Mouse (Mus musculus): ENCODE data around the gene Col9a2. TPM values are rescaled to one million over a fixed set of nuclear protein-coding genes. Genes with fewer than 3 reads are reported as not detected.

Gene Col9a2
- polyA plus RNA-seq (2014; fragmentation: Nextera tagmentation; extraction: Ambion mirVana), result 3.8 and 4.6 TPM in 2 replicates

DNA sequence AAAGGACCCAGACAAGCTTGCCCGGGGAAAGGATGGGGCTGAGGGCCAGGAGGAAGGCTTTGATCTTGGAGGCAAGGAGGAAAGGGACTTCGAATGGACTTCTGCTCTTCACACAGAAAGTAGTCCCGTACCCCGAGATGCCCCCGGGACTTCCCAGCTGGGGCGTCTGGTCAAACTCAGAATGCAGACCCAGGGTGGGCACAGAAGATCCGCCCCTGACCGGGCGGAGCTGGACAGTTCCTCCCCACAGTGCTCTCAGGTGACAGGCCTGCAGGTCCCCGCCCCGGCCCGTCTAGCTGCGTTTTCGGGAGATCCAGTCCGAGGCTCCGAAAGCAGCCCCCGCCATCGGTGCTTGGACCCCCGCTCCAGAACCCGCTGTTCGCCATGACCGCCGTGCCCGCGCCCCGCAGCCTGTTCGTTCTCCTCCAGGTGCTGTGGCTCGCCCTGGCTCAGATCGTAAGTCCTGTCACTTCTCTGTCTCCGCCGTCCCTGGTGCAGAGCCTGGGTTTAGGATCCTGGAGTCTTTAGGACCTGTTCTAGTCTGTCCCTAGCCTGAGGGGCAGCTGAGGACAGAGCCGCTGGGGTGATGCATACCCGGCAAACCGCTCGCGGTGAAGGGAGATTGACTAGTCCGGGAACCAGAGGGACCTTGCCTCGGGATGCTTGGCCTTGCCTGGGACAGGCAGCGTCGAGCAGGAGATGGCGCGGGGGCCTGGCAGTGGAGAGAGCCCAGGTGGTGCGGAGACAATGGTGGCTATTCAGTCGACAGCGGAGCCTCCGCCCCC is at the start of gene Col9a2:
Col9a2 (plus strand) TSS at position 55 of the 785 bp plus-strand sequence.
- Histone ChIP-seq H3K36me3 (ENCODE audit: control insufficient read depth, insufficient read depth, low read length) (no peaks in the 10 kb centered on the region), H3K9ac (ENCODE audit: low read depth, low read length) (peak within 1 kb of the TSS; percentile 64), H3K27me3 (ENCODE audit: control insufficient read depth, insufficient read depth, low read length) (peaks cover 28% of the 10 kb centered on the region), H3K27ac (ENCODE audit: low read depth, low read length) (no peak within 1 kb of the TSS), H3K9me3 (replicated peaks; ENCODE audit: control insufficient read depth, low read length) (no peaks in the 10 kb centered on the region), H3K4me2 (peak within 1 kb of the TSS; percentile 93), H3K4me3 (ENCODE audit: low read depth, low read length) (peak within 1 kb of the TSS; percentile 50), H3K4me1 (ENCODE audit: control insufficient read depth, insufficient read depth, low read length) (peaks cover 15% of the 10 kb centered on the region)
- peak; percentile 15; the same call in 1 of the 2 replicates for ATAC-seq (replicated peaks; ENCODE audit: insufficient number of reproducible peaks, low FRiP score, low TSS enrichment)
- 3% methylated on average over 46 of the region's 46 CpGs for WGBS (ENCODE audit: insufficient replicate concordance)

DNA sequence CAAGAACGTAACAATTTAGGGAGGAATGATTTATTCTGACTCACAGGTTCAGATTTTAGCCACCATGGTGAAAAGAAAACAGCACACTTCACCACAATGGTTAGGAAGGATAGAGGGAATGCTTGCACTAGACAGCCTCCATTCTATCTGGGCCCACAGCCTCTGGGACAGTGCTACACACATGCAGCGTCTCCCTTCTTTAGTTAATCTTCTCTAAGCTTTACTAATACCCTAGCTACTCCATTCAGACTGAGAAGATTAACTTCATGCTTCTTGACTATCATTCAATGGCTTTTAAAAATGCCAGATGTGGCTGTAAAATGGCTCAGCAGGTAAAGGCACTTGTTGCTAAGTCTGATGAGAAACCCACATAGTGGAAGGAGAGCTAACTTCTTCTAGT is 46.9 kb upstream of the Col9a2 start:
- Histone ChIP-seq H3K27me3 (ENCODE audit: control insufficient read depth, insufficient read depth, low read length) (no peaks in the 10 kb centered on the region), H3K36me3 (ENCODE audit: control insufficient read depth, insufficient read depth, low read length) (no peaks in the 10 kb centered on the region), H3K4me1 (ENCODE audit: control insufficient read depth, insufficient read depth, low read length) (0 out of 2 replicates have a peak, but pooled peaks cover 2% of the 10 kb centered on the region), H3K4me3 (ENCODE audit: low read depth, low read length) (no peak overlapping the region), H3K4me2 (no peak overlapping the region), H3K27ac (ENCODE audit: low read depth, low read length) (no peak overlapping the region), H3K9ac (ENCODE audit: low read depth, low read length) (no peak overlapping the region), H3K9me3 (replicated peaks; ENCODE audit: control insufficient read depth, low read length) (no peaks in the 10 kb centered on the region)
- ATAC-seq (replicated peaks; ENCODE audit: insufficient number of reproducible peaks, low FRiP score, low TSS enrichment), result no peak
- 72% methylated on average over 2 of the region's 2 CpGs for WGBS (ENCODE audit: insufficient replicate concordance)

DNA sequence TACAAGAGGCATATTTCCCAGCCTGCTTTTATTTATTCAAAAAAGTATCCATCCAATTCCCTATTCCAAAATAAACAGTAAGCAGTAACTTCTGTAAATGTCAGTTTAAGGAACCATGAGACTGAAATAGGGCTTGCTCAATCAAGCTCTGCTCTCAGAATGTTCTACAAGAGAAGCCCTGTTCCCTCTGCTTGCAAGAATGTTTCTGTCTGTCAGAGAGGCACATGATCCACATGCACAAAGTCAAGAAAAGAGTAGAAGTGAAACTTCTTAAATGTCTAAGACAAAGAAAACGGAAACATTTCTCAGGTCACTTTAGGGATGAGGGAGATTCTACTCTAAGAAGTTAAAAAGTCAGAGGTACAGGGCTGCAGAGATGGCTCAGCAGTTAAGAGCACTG is 46.2 kb upstream of the Col9a2 start:
- WGBS (ENCODE audit: insufficient replicate concordance), result 97% methylated on average over 1 of the region's 1 CpGs
- Histone ChIP-seq H3K4me1 (ENCODE audit: control insufficient read depth, insufficient read depth, low read length) (0 out of 2 replicates have a peak, but pooled peaks cover 2% of the 10 kb centered on the region), H3K4me2 (no peak overlapping the region), H3K9me3 (replicated peaks; ENCODE audit: control insufficient read depth, low read length) (no peaks in the 10 kb centered on the region), H3K9ac (ENCODE audit: low read depth, low read length) (no peak overlapping the region), H3K4me3 (ENCODE audit: low read depth, low read length) (no peak overlapping the region), H3K27ac (ENCODE audit: low read depth, low read length) (no peak overlapping the region), H3K27me3 (ENCODE audit: control insufficient read depth, insufficient read depth, low read length) (no peaks in the 10 kb centered on the region), H3K36me3 (ENCODE audit: control insufficient read depth, insufficient read depth, low read length) (no peaks in the 10 kb centered on the region)
- no peak for ATAC-seq (replicated peaks; ENCODE audit: insufficient number of reproducible peaks, low FRiP score, low TSS enrichment)

DNA sequence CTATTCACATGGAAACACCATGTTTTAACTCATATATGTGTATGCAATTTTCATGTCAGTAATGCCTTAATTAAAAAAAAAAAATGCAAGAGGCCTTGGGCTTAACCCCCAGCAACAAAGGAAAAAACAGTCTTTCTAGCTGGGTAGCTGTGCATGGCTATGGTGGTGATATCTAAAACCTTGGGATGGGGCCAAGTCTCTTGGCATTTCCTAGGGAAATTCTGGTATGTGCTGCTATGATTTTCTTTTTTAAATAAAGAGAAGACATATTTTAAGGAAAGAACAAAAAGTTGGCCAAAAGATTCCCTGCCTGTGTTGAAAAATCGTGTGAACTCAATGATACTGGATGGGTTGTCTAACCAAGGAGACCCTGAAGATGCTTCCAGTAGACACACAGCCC is 43.3 kb upstream of the Col9a2 start:
- peaks cover 6% of the 10 kb centered on the region; the same call in 1 of the 2 replicates for H3K4me1 ChIP-seq (ENCODE audit: control insufficient read depth, insufficient read depth, low read length)
- no peak overlapping the region for H3K4me3 ChIP-seq (ENCODE audit: low read depth, low read length)
- H3K27ac ChIP-seq (ENCODE audit: low read depth, low read length), result no peak overlapping the region
- ATAC-seq (replicated peaks; ENCODE audit: insufficient number of reproducible peaks, low FRiP score, low TSS enrichment), result no peak
- H3K4me2 ChIP-seq, result no peak overlapping the region
- WGBS (ENCODE audit: insufficient replicate concordance), result 68% methylated on average over 1 of the region's 1 CpGs
- H3K9me3 ChIP-seq (replicated peaks; ENCODE audit: control insufficient read depth, low read length), result no peaks in the 10 kb centered on the region
- H3K27me3 ChIP-seq (ENCODE audit: control insufficient read depth, insufficient read depth, low read length), result no peaks in the 10 kb centered on the region
- H3K9ac ChIP-seq (ENCODE audit: low read depth, low read length), result no peak overlapping the region
- H3K36me3 ChIP-seq (ENCODE audit: control insufficient read depth, insufficient read depth, low read length), result no peaks in the 10 kb centered on the region

DNA sequence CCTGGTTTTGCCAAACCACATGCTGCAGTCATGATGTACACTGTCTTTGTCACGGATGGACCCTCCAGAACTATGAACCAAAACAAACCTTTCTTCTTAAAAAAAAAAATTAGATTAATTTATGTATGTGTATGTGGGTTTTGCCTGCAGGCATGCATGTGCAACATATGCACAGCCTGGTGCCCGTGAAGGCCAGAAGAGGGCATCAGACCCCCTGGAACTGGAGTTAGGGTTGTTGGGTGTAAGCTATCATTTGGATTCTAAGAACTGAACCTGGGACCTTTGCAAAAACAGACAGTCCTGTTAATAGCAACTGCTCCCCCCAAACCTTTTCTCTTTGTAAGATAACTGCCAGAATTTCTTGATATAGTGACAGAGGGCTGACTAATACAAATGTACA is 38.1 kb upstream of the Col9a2 start:
- WGBS (ENCODE audit: insufficient replicate concordance), result 77% methylated on average over 2 of the region's 2 CpGs
- H3K36me3 ChIP-seq (ENCODE audit: control insufficient read depth, insufficient read depth, low read length), result no peaks in the 10 kb centered on the region

DNA sequence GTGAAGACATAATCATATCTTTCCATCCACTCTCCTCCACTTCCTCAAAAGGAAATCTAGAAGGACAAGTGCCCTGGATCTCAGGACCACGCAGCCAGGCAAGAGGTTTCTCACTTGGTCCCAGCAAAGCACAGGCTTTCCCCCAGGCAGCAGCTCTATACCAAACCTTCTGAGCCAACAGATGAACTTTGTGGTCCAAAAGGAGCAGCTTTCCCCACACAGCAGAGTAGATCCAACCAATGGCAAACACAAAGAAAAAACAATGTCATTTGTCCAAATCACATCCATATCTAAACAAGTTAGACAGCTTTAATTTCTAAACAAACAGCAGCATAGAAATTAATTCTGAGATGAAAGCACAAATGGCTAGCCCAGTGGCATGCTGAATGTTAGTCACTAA is 37.5 kb upstream of the Col9a2 start:
- no peaks in the 10 kb centered on the region for H3K9me3 ChIP-seq (replicated peaks; ENCODE audit: control insufficient read depth, low read length)
- 53% methylated on average over 1 of the region's 1 CpGs for WGBS (ENCODE audit: insufficient replicate concordance)
- no peak overlapping the region for H3K4me2 ChIP-seq
- H3K36me3 ChIP-seq (ENCODE audit: control insufficient read depth, insufficient read depth, low read length), result no peaks in the 10 kb centered on the region
- peaks cover 27% of the 10 kb centered on the region for H3K4me1 ChIP-seq (ENCODE audit: control insufficient read depth, insufficient read depth, low read length)
- H3K27ac ChIP-seq (ENCODE audit: low read depth, low read length), result no peak overlapping the region
- H3K4me3 ChIP-seq (ENCODE audit: low read depth, low read length), result no peak overlapping the region
- no peak for ATAC-seq (replicated peaks; ENCODE audit: insufficient number of reproducible peaks, low FRiP score, low TSS enrichment)
- no peaks in the 10 kb centered on the region for H3K27me3 ChIP-seq (ENCODE audit: control insufficient read depth, insufficient read depth, low read length)
- H3K9ac ChIP-seq (ENCODE audit: low read depth, low read length), result no peak overlapping the region

More for the DNA sequence above, 38.1 kb upstream of the Col9a2 start:
- Histone ChIP-seq H3K9ac (ENCODE audit: low read depth, low read length) (no peak overlapping the region), H3K27me3 (ENCODE audit: control insufficient read depth, insufficient read depth, low read length) (no peaks in the 10 kb centered on the region), H3K27ac (ENCODE audit: low read depth, low read length) (no peak overlapping the region), H3K4me2 (no peak overlapping the region), H3K9me3 (replicated peaks; ENCODE audit: control insufficient read depth, low read length) (no peaks in the 10 kb centered on the region), H3K4me1 (ENCODE audit: control insufficient read depth, insufficient read depth, low read length) (peaks cover 27% of the 10 kb centered on the region), H3K4me3 (ENCODE audit: low read depth, low read length) (no peak overlapping the region)
- ATAC-seq (replicated peaks; ENCODE audit: insufficient number of reproducible peaks, low FRiP score, low TSS enrichment), result no peak

DNA sequence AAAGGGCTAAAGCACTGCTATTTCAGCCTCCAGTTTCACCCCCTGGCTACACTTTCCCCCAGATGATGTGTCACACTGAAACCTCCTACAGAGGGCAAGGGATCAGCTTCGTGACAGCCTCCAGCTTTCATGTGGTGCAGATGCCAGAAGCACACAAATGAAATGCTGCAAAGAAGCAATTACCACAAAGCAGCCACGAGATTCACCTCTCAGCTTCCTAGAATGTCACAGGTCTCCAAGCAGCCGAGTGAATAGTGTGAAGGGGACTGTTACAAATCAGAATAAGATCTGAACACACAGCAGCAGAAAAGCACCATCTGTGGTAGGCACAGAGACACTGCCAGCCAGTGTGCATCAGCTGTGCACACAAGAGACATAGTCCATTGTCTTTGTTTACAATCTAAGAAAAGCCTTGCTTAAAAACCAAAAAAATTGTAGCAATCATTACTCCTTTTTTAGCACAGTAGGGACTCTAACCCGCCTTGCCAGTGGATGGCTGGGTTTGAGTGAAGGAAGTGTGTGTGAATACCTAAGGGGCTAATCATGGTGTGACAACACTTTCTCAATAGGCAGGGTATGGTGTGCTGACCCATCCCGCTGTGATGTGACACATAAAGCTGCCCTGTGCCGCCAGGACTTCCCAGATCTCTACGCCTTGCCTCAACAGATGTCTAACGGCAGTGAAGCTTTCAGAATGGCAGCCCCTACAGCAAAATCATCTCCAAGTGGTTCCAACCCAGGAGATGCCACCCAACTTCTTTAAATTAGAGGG is 36.6 kb upstream of the Col9a2 start:
- Histone ChIP-seq H3K9ac (ENCODE audit: low read depth, low read length) (no peak overlapping the region), H3K4me1 (ENCODE audit: control insufficient read depth, insufficient read depth, low read length) (peaks cover 27% of the 10 kb centered on the region)

DNA sequence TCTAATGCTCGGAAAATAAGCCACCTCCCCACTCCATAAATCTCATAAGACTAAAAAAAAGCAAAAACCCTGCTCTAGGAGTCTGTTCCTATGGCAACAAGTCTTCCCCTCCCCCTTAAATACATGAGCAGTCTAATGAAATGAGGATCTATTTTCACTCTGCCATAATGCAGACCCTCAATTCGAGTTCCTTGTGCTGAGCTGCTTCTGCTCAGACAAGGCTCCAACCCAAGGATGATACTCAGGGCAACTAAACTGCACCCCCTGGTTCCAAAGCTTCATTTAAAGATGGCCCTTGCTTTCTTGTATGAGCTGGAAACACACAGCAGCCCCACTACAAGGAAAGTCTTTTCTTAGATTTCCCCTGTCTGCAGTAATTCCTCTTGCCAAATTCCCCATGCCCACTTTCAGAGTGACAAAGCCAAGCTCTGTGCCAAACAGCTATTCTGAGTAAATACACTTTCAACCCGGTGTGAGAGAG is 35.5 kb upstream of the Col9a2 start:
- WGBS (ENCODE audit: insufficient replicate concordance), result 32% methylated on average over 3 of the region's 3 CpGs
- H3K4me1 ChIP-seq (ENCODE audit: control insufficient read depth, insufficient read depth, low read length), result peaks cover 27% of the 10 kb centered on the region
- no peak overlapping the region for H3K4me3 ChIP-seq (ENCODE audit: low read depth, low read length)
- no peaks in the 10 kb centered on the region for H3K27me3 ChIP-seq (ENCODE audit: control insufficient read depth, insufficient read depth, low read length)
- H3K9me3 ChIP-seq (replicated peaks; ENCODE audit: control insufficient read depth, low read length), result no peaks in the 10 kb centered on the region
- no peak overlapping the region for H3K9ac ChIP-seq (ENCODE audit: low read depth, low read length)
- ATAC-seq (replicated peaks; ENCODE audit: insufficient number of reproducible peaks, low FRiP score, low TSS enrichment), result no peak
- H3K4me2 ChIP-seq, result peak overlapping the region; percentile 11; the same call in 1 of the 2 replicates
- peak overlapping the region; percentile 41 for H3K27ac ChIP-seq (ENCODE audit: low read depth, low read length)
- H3K36me3 ChIP-seq (ENCODE audit: control insufficient read depth, insufficient read depth, low read length), result no peaks in the 10 kb centered on the region

More for the DNA sequence above, 36.6 kb upstream of the Col9a2 start:
- Histone ChIP-seq H3K9me3 (replicated peaks; ENCODE audit: control insufficient read depth, low read length) (no peaks in the 10 kb centered on the region), H3K4me3 (ENCODE audit: low read depth, low read length) (no peak overlapping the region), H3K27me3 (ENCODE audit: control insufficient read depth, insufficient read depth, low read length) (no peaks in the 10 kb centered on the region), H3K36me3 (ENCODE audit: control insufficient read depth, insufficient read depth, low read length) (no peaks in the 10 kb centered on the region), H3K27ac (ENCODE audit: low read depth, low read length) (no peak overlapping the region), H3K4me2 (no peak overlapping the region)
- WGBS (ENCODE audit: insufficient replicate concordance), result 24% methylated on average over 8 of the region's 8 CpGs
- ATAC-seq (replicated peaks; ENCODE audit: insufficient number of reproducible peaks, low FRiP score, low TSS enrichment), result no peak
